Mouse (Mus musculus) heart, embryonic 12.5 days (tissue): Measurements from ENCODE around the gene Mxd3. TPM values are rescaled to one million over a fixed set of nuclear protein-coding genes. Genes with fewer than 3 reads are reported as not detected.

Experiments used
- ATAC-seq: fragments of 200-750 bp; cut with Nextera tagmentation; 2 replicates; pipeline ENCODE4 v1.8.0; 2017; ENCODE audit warnings: moderate TSS enrichment, moderate library complexity; ENCODE audit not compliant: insufficient number of reproducible peaks, low FRiP score
- H3K27ac ChIP-seq: fragments of 300-500 bp; sonication (generic); 2 replicates; pipeline ENCODE4 v1.5.1; 2016; ENCODE audit warnings: mild to moderate bottlenecking, moderate library complexity; ENCODE audit not compliant: poor library complexity, severe bottlenecking
- H3K27me3 ChIP-seq: fragments of 300-500 bp; sonication (generic); replicated peaks from 2 replicates; pipeline ENCODE4 v1.6.1; 2016; ENCODE audit warnings: mild to moderate bottlenecking, moderate library complexity
- H3K36me3 ChIP-seq: fragments of 300-500 bp; sonication (generic); 2 replicates; pipeline ENCODE4 v1.6.1; 2016; ENCODE audit warnings: mild to moderate bottlenecking, moderate library complexity
- H3K4me1 ChIP-seq: fragments of 300-500 bp; sonication (generic); replicated peaks from 2 replicates; pipeline ENCODE4 v1.6.1; 2016; ENCODE audit warnings: mild to moderate bottlenecking
- H3K4me2 ChIP-seq: fragments of 300-500 bp; sonication (generic); 2 replicates; pipeline ENCODE4 v1.6.1; 2016; ENCODE audit warnings: mild to moderate bottlenecking, moderate library complexity
- H3K4me3 ChIP-seq: fragments of 300-500 bp; sonication (generic); 2 replicates; pipeline ENCODE4 v1.5.1; 2016; ENCODE audit warnings: mild to moderate bottlenecking
- H3K9ac ChIP-seq: fragments of 300-500 bp; sonication (generic); 2 replicates; pipeline ENCODE4 v1.6.1; 2016; ENCODE audit warnings: mild to moderate bottlenecking, moderate library complexity
- H3K9me3 ChIP-seq: fragments of 300-500 bp; sonication (generic); replicated peaks from 2 replicates; pipeline ENCODE4 v1.6.1; 2016; ENCODE audit warnings: mild to moderate bottlenecking, moderate library complexity
- WGBS: fragments of 180-500 bp; shearing (Covaris S2); methylation state at CpG from one replicate; pipeline ENCODE4 v1.1.7; 2016; 5-methylcytosine and 5-hydroxymethylcytosine counted together
- polyA plus RNA-seq: library from polyadenylated mRNA; unstranded; fragments of >200 nt; fragmentation: Nextera tagmentation; extraction: Ambion mirVana; gene quantifications from 2 replicates; pipeline ENCODE4 v1.2.1, GENCODE M21; 2016

Mxd3 gene
- polyA plus RNA-seq, 1 experiment from 2014 or later: 14.7 TPM

- H3K4me1 ChIP-seq: peaks cover 38% of the 10 kb centered on the region
- peak overlapping the region; percentile 89 for H3K4me2 ChIP-seq
- 44% methylated on average over 14 of the region's 14 CpGs for WGBS
- H3K9me3 ChIP-seq: no peaks in the 10 kb centered on the region
- ATAC-seq: peak; percentile 37
- H3K9ac ChIP-seq: peak overlapping the region; percentile 70; the same call in 1 of the 2 replicates
- peak overlapping the region; percentile 84; the same call in 1 of the 2 replicates for H3K27ac ChIP-seq
- peak overlapping the region; percentile 62 for H3K4me3 ChIP-seq
- no peaks in the 10 kb centered on the region for H3K27me3 ChIP-seq
- peaks cover 8% of the 10 kb centered on the region for H3K36me3 ChIP-seq
Measured at GRCm38 (mm10) chr13:55330567-55331400, 1.2 kb upstream of the Mxd3 start.

DNA sequence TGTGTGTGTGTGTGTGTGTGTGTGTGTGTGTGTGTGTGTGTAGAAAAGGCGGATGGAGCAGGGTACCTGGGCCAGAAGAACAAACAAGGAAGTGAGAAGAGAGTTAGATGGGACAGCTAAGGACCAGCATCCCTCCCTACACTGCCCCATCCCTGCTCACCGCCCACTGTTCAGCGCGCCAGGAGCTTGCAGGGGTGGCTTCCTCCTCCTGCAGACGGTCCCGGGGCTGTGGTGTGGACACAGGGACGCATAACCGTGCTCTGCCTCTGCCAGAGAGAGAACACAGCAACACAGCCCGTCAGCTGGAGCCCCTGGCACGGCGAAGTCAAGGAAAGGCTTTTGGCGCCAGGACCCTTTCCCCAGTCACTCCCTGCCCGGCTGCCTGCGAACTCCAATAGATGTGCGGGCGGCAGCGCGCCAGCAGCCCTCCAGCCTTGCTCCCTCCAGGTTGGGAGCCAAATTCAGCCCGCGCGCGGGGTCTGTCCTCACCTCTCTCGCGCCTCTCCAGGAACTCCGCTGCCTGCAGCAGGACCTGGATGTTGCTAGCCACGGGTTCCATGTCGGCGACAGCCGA lies 427 bp downstream of the Mxd3 start:
- Histone ChIP-seq H3K4me1 (peaks cover 40% of the 10 kb centered on the region), H3K4me2 (peak overlapping the region; percentile 89), H3K4me3 (peak overlapping the region; percentile 62), H3K36me3 (peaks cover 22% of the 10 kb centered on the region), H3K27ac (peak overlapping the region; percentile 53; the same call in 1 of the 2 replicates), H3K27me3 (no peaks in the 10 kb centered on the region), H3K9me3 (no peaks in the 10 kb centered on the region), H3K9ac (peak overlapping the region; percentile 70)
- peak; percentile 37; the same call in 1 of the 2 replicates for ATAC-seq
- under 1% methylated on average over 27 of the region's 29 CpGs for WGBS

DNA sequence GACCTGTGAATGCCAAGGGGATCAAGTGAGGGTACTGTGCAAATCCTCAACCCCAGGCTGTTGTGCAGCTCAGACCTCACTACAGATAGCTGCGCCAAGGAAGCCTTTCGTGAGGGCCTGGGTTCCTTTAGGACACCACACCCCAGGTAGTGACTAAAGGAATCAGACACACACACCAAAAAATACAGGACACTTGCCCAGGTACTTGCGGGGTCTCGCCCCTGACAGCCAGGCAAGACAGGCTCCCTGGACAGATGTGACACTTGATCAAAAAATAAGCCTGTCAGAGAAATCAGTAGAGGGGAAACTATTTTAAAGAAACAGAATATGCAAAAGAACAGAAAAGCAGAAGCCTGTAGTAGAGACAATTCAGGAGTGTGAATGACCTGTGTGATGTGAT lies 982 bp downstream of the Mxd3 start:
- no peak for ATAC-seq
- H3K4me1 ChIP-seq: peaks cover 45% of the 10 kb centered on the region
- H3K27me3 ChIP-seq: no peaks in the 10 kb centered on the region
- H3K4me3 ChIP-seq: peak overlapping the region; percentile 62
- H3K9me3 ChIP-seq: no peaks in the 10 kb centered on the region
- 79% methylated on average over 4 of the region's 4 CpGs for WGBS
- peaks cover 28% of the 10 kb centered on the region for H3K36me3 ChIP-seq
- no peak overlapping the region for H3K27ac ChIP-seq
- H3K9ac ChIP-seq: peak overlapping the region; percentile 70
- H3K4me2 ChIP-seq: peak overlapping the region; percentile 89

DNA sequence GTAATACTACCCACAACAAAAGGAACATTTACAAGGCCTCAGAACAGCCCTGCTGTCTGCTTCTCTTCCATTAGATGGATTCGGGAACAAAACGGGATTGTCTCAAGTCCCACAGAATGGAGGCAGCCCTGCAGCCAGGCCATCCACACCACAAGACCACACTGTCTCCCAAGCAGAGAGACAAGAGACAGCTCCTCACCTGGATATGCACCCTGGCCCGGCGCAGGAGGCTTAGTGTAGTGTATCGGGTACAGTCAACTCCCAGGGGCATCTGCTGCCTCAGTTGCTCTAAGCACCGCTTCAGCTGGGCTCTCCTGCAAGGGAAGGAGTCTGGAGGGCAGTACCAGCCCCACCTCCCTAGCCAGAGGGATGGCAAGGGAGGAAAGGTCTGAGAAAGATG lies 1.5 kb downstream of the Mxd3 start:
- 74% methylated on average over 6 of the region's 6 CpGs for WGBS
- Histone ChIP-seq H3K9me3 (no peaks in the 10 kb centered on the region), H3K27me3 (no peaks in the 10 kb centered on the region), H3K27ac (no peak overlapping the region), H3K9ac (peak overlapping the region; percentile 70; the same call in 1 of the 2 replicates), H3K4me1 (peaks cover 50% of the 10 kb centered on the region), H3K36me3 (peaks cover 32% of the 10 kb centered on the region), H3K4me3 (peak overlapping the region; percentile 62), H3K4me2 (peak overlapping the region; percentile 89)
- no peak for ATAC-seq

DNA sequence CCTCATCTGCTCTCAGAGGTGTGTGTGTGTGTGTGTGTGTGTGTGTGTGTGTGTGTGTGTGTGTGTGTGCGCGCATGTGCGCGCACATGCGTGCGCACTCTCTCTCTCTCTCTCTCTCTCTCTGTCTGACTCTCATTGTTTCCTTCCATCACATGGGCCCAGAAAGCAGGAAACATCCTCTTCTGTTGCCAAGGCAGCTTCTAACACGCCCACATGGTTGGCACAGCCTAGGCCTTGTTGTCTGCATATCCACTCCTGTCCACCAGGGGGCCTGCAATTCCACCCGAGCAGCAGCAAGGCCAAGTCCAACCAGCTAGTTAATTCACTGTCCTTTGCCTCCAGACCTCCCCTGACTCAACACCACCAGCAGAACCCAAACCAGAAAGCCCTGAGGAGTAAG lies 2.0 kb downstream of the Mxd3 start:
- H3K36me3 ChIP-seq: peaks cover 37% of the 10 kb centered on the region
- peak; percentile 20; the same call in 1 of the 2 replicates for ATAC-seq
- H3K27ac ChIP-seq: no peak overlapping the region
- H3K9ac ChIP-seq: no peak overlapping the region
- H3K4me2 ChIP-seq: peak overlapping the region; percentile 89
- 0 out of 2 replicates have a peak overlapping the region, but pooled peaks have one; percentile 62 for H3K4me3 ChIP-seq
- WGBS: 59% methylated on average over 8 of the region's 8 CpGs
- peaks cover 55% of the 10 kb centered on the region for H3K4me1 ChIP-seq
- H3K9me3 ChIP-seq: no peaks in the 10 kb centered on the region
- H3K27me3 ChIP-seq: no peaks in the 10 kb centered on the region

- ATAC-seq: no peak
- Histone ChIP-seq H3K9ac (0 out of 2 replicates have a peak overlapping the region, but pooled peaks have one; percentile 8), H3K4me1 (peaks cover 56% of the 10 kb centered on the region), H3K4me3 (no peak overlapping the region), H3K27me3 (no peaks in the 10 kb centered on the region), H3K9me3 (no peaks in the 10 kb centered on the region), H3K4me2 (0 out of 2 replicates have a peak overlapping the region, but pooled peaks have one; percentile 89), H3K27ac (no peak overlapping the region), H3K36me3 (peaks cover 37% of the 10 kb centered on the region)
- 51% methylated on average over 4 of the region's 4 CpGs for WGBS
Measured at GRCm38 (mm10) chr13:55327169-55327568, 2.5 kb downstream of the Mxd3 start.

DNA sequence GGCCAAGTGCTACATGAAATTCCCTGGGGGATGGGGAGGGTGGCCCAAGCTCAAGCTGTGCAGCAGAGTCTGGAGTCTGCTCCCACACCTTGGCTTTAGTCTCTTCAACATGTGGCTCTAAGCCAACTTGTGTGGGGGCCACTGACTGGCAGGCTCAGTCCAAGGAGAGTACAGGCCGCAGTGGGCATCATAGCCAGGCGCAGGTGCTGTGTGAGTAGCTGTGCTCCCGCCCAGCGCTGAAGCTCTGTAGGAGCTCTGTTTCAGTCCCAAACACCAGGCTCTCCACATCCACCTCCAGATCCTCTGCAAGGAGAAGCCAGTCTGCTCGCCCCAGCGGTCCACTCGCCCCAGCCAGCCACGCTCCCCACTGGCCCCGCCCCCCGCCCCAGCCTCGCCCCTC lies 4.0 kb downstream of the Mxd3 start:
- Histone ChIP-seq H3K27me3 (no peaks in the 10 kb centered on the region), H3K36me3 (peaks cover 37% of the 10 kb centered on the region), H3K27ac (no peak overlapping the region), H3K4me3 (no peak overlapping the region), H3K9ac (no peak overlapping the region), H3K4me2 (no peak overlapping the region), H3K9me3 (no peaks in the 10 kb centered on the region), H3K4me1 (peaks cover 57% of the 10 kb centered on the region)
- no peak for ATAC-seq
- 75% methylated on average over 11 of the region's 11 CpGs for WGBS

- H3K27me3 ChIP-seq: no peaks in the 10 kb centered on the region
- peak overlapping the region; percentile 85 for H3K27ac ChIP-seq
- H3K4me1 ChIP-seq: peaks cover 40% of the 10 kb centered on the region
- peak overlapping the region; percentile 70 for H3K4me3 ChIP-seq
- H3K9ac ChIP-seq: peak overlapping the region; percentile 87
- H3K36me3 ChIP-seq: peaks cover 66% of the 10 kb centered on the region
- WGBS: under 1% methylated on average over 31 of the region's 31 CpGs
- no peaks in the 10 kb centered on the region for H3K9me3 ChIP-seq
- peak overlapping the region; percentile 88 for H3K4me2 ChIP-seq
- no peak for ATAC-seq
Measured at GRCm38 (mm10) chr13:55322130-55322825, 7.3 kb downstream of the Mxd3 start.

DNA sequence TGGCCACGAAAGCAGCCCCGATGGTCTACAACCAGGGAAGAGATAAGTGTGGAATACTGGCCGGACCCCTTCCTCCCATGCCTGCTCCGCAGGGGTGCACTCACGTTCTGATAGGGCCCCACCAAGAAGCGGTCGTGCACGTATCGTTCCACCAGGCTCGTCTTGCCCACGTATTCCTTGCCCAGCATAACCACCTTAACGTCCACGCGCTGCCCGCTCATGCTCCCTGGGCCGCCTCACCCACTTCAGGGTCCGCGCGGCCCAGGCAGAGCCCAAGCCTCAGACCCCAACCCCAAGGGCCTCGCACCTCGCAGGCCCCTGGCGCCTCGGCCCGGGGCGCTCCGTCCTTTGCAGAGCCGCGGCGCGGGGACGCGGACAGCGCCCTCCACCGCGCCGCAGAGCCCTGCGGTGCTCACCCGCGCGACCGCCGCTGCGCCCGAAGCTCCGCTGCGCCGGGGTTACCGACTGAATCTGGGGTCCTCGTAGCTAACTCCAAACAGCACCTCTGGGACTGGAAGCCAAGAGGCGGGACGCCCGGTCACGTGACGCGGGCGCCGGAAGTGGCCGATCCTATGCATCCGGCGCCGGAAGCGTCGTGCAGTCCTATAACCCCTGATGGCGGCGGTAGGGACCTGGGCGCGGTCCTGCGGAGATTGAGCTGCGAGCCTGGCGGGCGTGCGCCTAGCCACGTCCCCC lies 8.0 kb downstream of the Mxd3 start, which contains the start of gene Rab24:
Rab24 (minus strand) TSS at position 513 of the 696 bp plus-strand sequence.
- under 1% methylated on average over 73 of the region's 73 CpGs for WGBS
- H3K4me2 ChIP-seq: peak within 1 kb of the TSS; percentile 88
- H3K4me3 ChIP-seq: peak within 1 kb of the TSS; percentile 70
- no peaks in the 10 kb centered on the region for H3K9me3 ChIP-seq
- peak; percentile 93 for ATAC-seq
- peak within 1 kb of the TSS; percentile 87 for H3K9ac ChIP-seq
- no peaks in the 10 kb centered on the region for H3K27me3 ChIP-seq
- peak within 1 kb of the TSS; percentile 85 for H3K27ac ChIP-seq
- peaks cover 72% of the 10 kb centered on the region for H3K36me3 ChIP-seq
- peaks cover 35% of the 10 kb centered on the region for H3K4me1 ChIP-seq

DNA sequence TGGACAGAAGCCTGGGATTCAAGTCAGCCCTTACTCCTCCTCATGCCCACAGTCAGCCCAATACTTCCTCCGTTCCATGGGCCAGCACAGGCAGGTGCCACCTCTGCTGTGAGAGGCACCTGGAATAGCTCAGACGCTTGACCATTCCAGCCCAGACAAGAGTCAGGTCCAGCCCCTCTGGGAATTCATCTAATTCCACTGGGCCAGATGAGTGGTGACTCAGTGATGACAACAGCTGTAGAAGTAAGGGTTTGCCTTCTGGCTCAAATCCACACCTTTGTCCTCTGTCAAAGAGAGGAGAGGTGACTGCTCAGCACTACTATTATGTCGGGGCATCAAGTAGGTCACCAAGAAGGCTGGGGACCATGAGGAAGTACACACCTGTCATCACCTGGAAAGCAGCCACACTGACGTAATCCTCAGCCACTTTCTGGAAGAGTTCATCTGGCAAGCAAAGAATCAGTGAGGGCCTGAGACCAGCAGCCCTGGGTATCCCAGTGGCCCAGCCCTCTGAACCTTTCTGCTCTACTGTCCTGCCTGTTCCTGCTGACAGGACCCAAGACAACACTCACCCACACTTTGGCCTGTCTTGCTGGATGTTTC lies 9.6 kb downstream of the Mxd3 start, which contains the start of gene Prelid1:
Prelid1 (plus strand) TSS at position 570 of the 603 bp plus-strand sequence.
- Histone ChIP-seq H3K27ac (no peak within 1 kb of the TSS; the same call in 1 of the 2 replicates), H3K36me3 (peaks cover 70% of the 10 kb centered on the region), H3K4me3 (peak within 1 kb of the TSS; percentile 70), H3K9me3 (no peaks in the 10 kb centered on the region), H3K27me3 (no peaks in the 10 kb centered on the region), H3K4me2 (peak within 1 kb of the TSS; percentile 88), H3K4me1 (peaks cover 35% of the 10 kb centered on the region), H3K9ac (peak within 1 kb of the TSS; percentile 87)
- ATAC-seq: no peak
- WGBS: 67% methylated on average over 4 of the region's 4 CpGs
